Mouse (Mus musculus) heart, adult 2 months (tissue): ENCODE measurements around the gene Tmem199. TPM values are rescaled to one million over a fixed set of nuclear protein-coding genes. Genes with fewer than 3 reads are reported as not detected.

Source experiments
- DNase-seq, 2 experiments: peaks; one replicate each; pipeline ENCODE4 v3.0.0; 2021
- H3K27ac ChIP-seq: fragments of 200-600 bp; 2 replicates; pipeline ENCODE4 v1.8.1; 2022
- H3K27me3 ChIP-seq: fragments of 200-500 bp; 2 replicates; pipeline ENCODE4 v1.6.1; 2012; ENCODE audit warnings: mild to moderate bottlenecking, low read length, inconsistent platforms, mixed read lengths; ENCODE audit not compliant: control insufficient read depth, insufficient read depth
- H3K36me3 ChIP-seq: fragments of 200-500 bp; 2 replicates; pipeline ENCODE4 v1.6.1; 2012; ENCODE audit warnings: low read length, inconsistent platforms; ENCODE audit not compliant: control insufficient read depth, insufficient read depth
- H3K4me1 ChIP-seq: fragments of 200-500 bp; 2 replicates; pipeline ENCODE4 v1.6.1; 2011; ENCODE audit warnings: low read length; ENCODE audit not compliant: control insufficient read depth, insufficient read depth
- H3K4me3 ChIP-seq: fragments of 200-600 bp; 2 replicates; pipeline ENCODE4 v1.8.1; 2022
- H3K79me2 ChIP-seq: fragments of 200-500 bp; replicated peaks from 2 replicates; pipeline ENCODE4 v1.6.1; 2012; ENCODE audit warnings: mild to moderate bottlenecking, inconsistent platforms, low read length, moderate library complexity, mixed read lengths; ENCODE audit not compliant: control insufficient read depth, insufficient read depth
- H3K9ac ChIP-seq: fragments of 200-500 bp; 2 replicates; pipeline ENCODE4 v1.6.1; 2012; ENCODE audit warnings: low read depth, mild to moderate bottlenecking, control low read depth, inconsistent platforms, low read length, mixed read lengths
- CTCF ChIP-seq: fragments of 200-600 bp; IDR thresholded peaks from 2 replicates; pipeline ENCODE4 v1.8.1; 2022; ENCODE audit warnings: antibody characterized with exemption, mild to moderate bottlenecking, moderate library complexity
- EP300 ChIP-seq: fragments of 200-500 bp; IDR thresholded peaks from 2 replicates; pipeline ENCODE4 v1.6.1; 2011; ENCODE audit warnings: low read depth, low read length, control low read depth; ENCODE audit not compliant: insufficient read depth
- POLR2A ChIP-seq: fragments of 200-500 bp; IDR thresholded peaks from 2 replicates; pipeline ENCODE4 v1.6.1; 2011; ENCODE audit warnings: mild to moderate bottlenecking, low read depth, low read length, control low read depth; ENCODE audit not compliant: insufficient read depth
- WGBS: fragments of 180-500 bp; shearing (Covaris S2); methylation state at CpG from one replicate; pipeline ENCODE4 v1.1.7; 2018; 5-methylcytosine and 5-hydroxymethylcytosine counted together
- intact Hi-C: fragments of 180-260 bp; cut with DNase I; formaldehyde crosslinking; loops from one replicate; pipeline ENCODE4 v1.15.1; 2025
- polyA plus RNA-seq: library from polyadenylated mRNA; depleted of rRNA; stranded (reverse); fragments of >200 nt; gene quantifications from 2 replicates; pipeline ENCODE4 v1.2.3, GENCODE M21; 2012; rRNA removed
- total RNA-seq, 2 experiments: library from RNA; stranded (reverse); gene quantifications; 2 replicates each; pipeline ENCODE4 v1.2.3; 2021

The Tmem199 gene
- total and polyA plus RNA-seq, 3 experiments, result 7.9 to 11.5 (median 11.3) TPM

GRCm38 (mm10) chr11:78465568-78466180 lies 46.3 kb downstream of the Tmem199 start, which contains the start of gene Slc46a1:
Gene Slc46a1 (plus strand): TSS chr11:78465697.
- Histone ChIP-seq H3K27ac (peak within 1 kb of the TSS; percentile 65), H3K79me2 (no peaks in the 10 kb centered on the region), H3K4me1 (peaks cover 2% of the 10 kb centered on the region; the same call in 1 of the 2 replicates), H3K4me3 (peak within 1 kb of the TSS; percentile 82), H3K9ac (peak within 1 kb of the TSS; percentile 83), H3K27me3 (no peaks in the 10 kb centered on the region), H3K36me3 (no peaks in the 10 kb centered on the region)
- peak; percentile 86 to 87 for DNase-seq
- WGBS, result under 1% methylated on average over 41 of the region's 41 CpGs
- intact Hi-C loops, result no loop called here
- no peak for TF ChIP-seq CTCF
- no peak for TF ChIP-seq POLR2A
- no peak for TF ChIP-seq EP300

- DNase-seq, result no peak
Observed at GRCm38 (mm10) chr11:78465116-78465515, 46.9 kb downstream of the Tmem199 start.

DNA sequence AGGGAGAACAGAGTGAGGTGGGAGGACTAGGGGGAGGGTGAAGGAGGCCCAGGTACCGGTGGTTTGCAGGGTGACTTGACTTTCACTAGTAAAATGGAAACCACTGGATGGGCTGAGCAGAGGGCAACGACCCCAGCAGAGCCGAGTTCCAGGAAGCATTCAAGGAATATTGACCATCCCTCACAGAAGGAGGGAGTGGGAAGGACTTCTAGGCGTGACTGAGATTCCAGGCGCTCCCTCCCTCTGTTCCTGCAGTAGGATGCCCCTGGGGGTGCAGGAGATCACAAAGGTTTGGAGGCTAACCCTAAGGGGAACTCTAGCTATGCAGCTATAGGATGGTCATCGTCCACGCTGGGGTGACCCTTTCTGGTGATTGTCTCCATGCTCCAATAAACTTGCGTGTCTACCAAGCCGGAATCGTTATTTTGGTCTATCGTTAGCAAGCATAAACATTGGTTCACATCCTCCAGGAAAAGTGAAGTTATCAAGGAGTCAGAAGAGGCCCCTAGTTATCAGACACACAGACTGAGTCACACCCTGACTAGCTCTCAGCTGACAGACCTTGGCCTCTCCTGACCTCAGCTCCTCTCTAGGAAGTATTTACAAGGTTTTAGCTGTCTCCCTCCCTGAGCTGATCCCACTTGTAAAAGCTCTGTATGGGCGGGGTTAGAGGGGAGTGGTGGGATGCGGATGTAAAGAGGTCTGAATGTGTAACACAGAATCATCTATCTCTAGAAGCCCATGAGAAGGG lies 48.5 kb downstream of the Tmem199 start:
- H3K27ac ChIP-seq, result no peak overlapping the region
- H3K79me2 ChIP-seq, result no peaks in the 10 kb centered on the region
- H3K4me3 ChIP-seq, result no peak overlapping the region
- H3K4me1 ChIP-seq, result peaks cover 2% of the 10 kb centered on the region; the same call in 1 of the 2 replicates
- no peak for DNase-seq
- WGBS, result 36% methylated on average over 13 of the region's 13 CpGs
- no peak overlapping the region for H3K9ac ChIP-seq
- H3K27me3 ChIP-seq, result no peaks in the 10 kb centered on the region
- H3K36me3 ChIP-seq, result no peaks in the 10 kb centered on the region
- TF ChIP-seq CTCF, result no peak
- intact Hi-C loops, result no loop called here

More at GRCm38 (mm10) chr11:78465116-78465515, 46.9 kb downstream of the Tmem199 start:
- Histone ChIP-seq H3K4me1 (peaks cover 2% of the 10 kb centered on the region; the same call in 1 of the 2 replicates), H3K27me3 (no peaks in the 10 kb centered on the region), H3K27ac (no peak overlapping the region), H3K4me3 (peak overlapping the region; percentile 82), H3K79me2 (no peaks in the 10 kb centered on the region), H3K36me3 (no peaks in the 10 kb centered on the region), H3K9ac (no peak overlapping the region)
- intact Hi-C loops, result no loop called here
- 52% methylated on average over 9 of the region's 9 CpGs for WGBS
- TF ChIP-seq EP300, result no peak
- no peak for TF ChIP-seq POLR2A
- no peak for TF ChIP-seq CTCF

- intact Hi-C loops, result no loop called here
- H3K9ac ChIP-seq, result no peak overlapping the region
- no peak overlapping the region for H3K4me3 ChIP-seq
- no peaks in the 10 kb centered on the region for H3K79me2 ChIP-seq
- H3K36me3 ChIP-seq, result no peaks in the 10 kb centered on the region
- TF ChIP-seq CTCF (no peak), EP300 (no peak), POLR2A (no peak)
- H3K27ac ChIP-seq, result no peak overlapping the region
- no peak for DNase-seq
- H3K27me3 ChIP-seq, result no peaks in the 10 kb centered on the region
- peaks cover 2% of the 10 kb centered on the region; the same call in 1 of the 2 replicates for H3K4me1 ChIP-seq
- WGBS, result 92% methylated on average over 5 of the region's 5 CpGs
Observed at GRCm38 (mm10) chr11:78462669-78463068, 49.3 kb downstream of the Tmem199 start.

- Histone ChIP-seq H3K4me3 (no peak overlapping the region), H3K27ac (no peak overlapping the region), H3K79me2 (no peaks in the 10 kb centered on the region), H3K27me3 (no peaks in the 10 kb centered on the region), H3K36me3 (no peaks in the 10 kb centered on the region), H3K4me1 (peaks cover 2% of the 10 kb centered on the region; the same call in 1 of the 2 replicates), H3K9ac (no peak overlapping the region)
- WGBS, result 51% methylated on average over 1 of the region's 1 CpGs
- peak; percentile 41 for TF ChIP-seq CTCF
- TF ChIP-seq POLR2A, result no peak
- intact Hi-C loops, result no loop called here
- no peak for DNase-seq
Observed at GRCm38 (mm10) chr11:78461894-78462293, 50.1 kb downstream of the Tmem199 start.

DNA sequence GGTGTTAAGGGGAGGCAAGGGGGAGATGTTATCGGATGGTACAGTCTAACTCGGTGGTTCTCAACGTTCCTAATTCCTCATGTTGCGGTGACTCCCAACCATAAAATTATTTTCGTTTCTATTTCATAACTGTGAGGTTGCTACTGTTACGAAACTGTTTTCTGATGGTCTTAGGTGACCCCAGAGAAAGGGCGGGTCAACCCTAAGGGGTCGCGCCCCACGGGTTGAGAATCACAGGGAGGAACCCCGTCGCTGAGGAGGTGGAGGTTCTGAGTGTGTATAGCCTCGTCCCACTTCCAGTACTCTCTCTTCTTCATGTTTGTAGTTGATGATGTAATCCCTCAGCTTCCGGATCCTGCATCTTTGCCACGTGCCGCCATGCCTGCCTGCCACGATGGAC lies 53.2 kb downstream of the Tmem199 start:
- Histone ChIP-seq H3K27ac (no peak overlapping the region), H3K79me2 (no peaks in the 10 kb centered on the region), H3K9ac (no peak overlapping the region), H3K4me3 (no peak overlapping the region), H3K36me3 (no peaks in the 10 kb centered on the region), H3K27me3 (no peaks in the 10 kb centered on the region), H3K4me1 (no peaks in the 10 kb centered on the region)
- intact Hi-C loops, result no loop called here
- DNase-seq, result no peak
- TF ChIP-seq POLR2A (no peak), EP300 (no peak), CTCF (no peak)
- WGBS, result 73% methylated on average over 17 of the region's 17 CpGs

Other genes starting within 250 kb of the Tmem199 start
- gene BC030499, start 221.3 kb downstream of the Tmem199 start, total RNA-seq, result under 1 TPM; 0.65 to 0.75 TPM
- 0.37 and 0.88 TPM in 2 replicates for gene BC030499, start 221.3 kb downstream of the Tmem199 start, polyA plus RNA-seq
- under 1 TPM; 0.27 to 0.42 TPM for gene Spag5, start 210.6 kb downstream of the Tmem199 start, total RNA-seq
- 0.64 and 0.94 TPM in 2 replicates for gene Spag5, start 210.6 kb downstream of the Tmem199 start, polyA plus RNA-seq
- gene Aldoc, start 189.2 kb downstream of the Tmem199 start, total RNA-seq, result under 1 TPM; 0.73 to 0.80 TPM
- 0.45 and 0.56 TPM in 2 replicates for gene Aldoc, start 189.2 kb downstream of the Tmem199 start, polyA plus RNA-seq
- gene Pigs, start 183.8 kb downstream of the Tmem199 start, total RNA-seq, result 10 to 100 TPM; 20.7 to 25.4 TPM
- gene Pigs, start 183.8 kb downstream of the Tmem199 start, polyA plus RNA-seq, result 39.7 and 47.1 TPM in 2 replicates
- 1 to 10 TPM; 4.6 to 4.9 TPM for gene Unc119, start 168.7 kb downstream of the Tmem199 start, total RNA-seq
- gene Unc119, start 168.7 kb downstream of the Tmem199 start, polyA plus RNA-seq, result 16.8 and 17.8 TPM in 2 replicates
- gene Foxn1, start 125.6 kb downstream of the Tmem199 start, total RNA-seq, result not detected
- gene Foxn1, start 125.6 kb downstream of the Tmem199 start, polyA plus RNA-seq, result not detected in 2 replicates
- gene Slc13a2, start 90.0 kb downstream of the Tmem199 start, total RNA-seq, result not detected
- gene Slc13a2, start 90.0 kb downstream of the Tmem199 start, polyA plus RNA-seq, result 0.23 TPM in 1 of 2 replicates, not detected in the other
- 1 to 10 TPM; 1.7 to 3.0 TPM for gene Slc46a1, start 46.5 kb downstream of the Tmem199 start, total RNA-seq
- gene Slc46a1, start 46.5 kb downstream of the Tmem199 start, polyA plus RNA-seq, result 7.8 and 8.5 TPM in 2 replicates
- gene Sarm1, start 14.4 kb downstream of the Tmem199 start, total RNA-seq, result under 1 TPM; 0.45 to 0.52 TPM
- gene Sarm1, start 14.4 kb downstream of the Tmem199 start, polyA plus RNA-seq, result 0.23 and 0.32 TPM in 2 replicates
- 10 to 100 TPM; 21.6 to 24.6 TPM for gene Vtn, start 13.1 kb downstream of the Tmem199 start, total RNA-seq
- gene Vtn, start 13.1 kb downstream of the Tmem199 start, polyA plus RNA-seq, result 44.6 and 68.2 TPM in 2 replicates
- not detected for gene Sebox, start 8.7 kb downstream of the Tmem199 start, total RNA-seq
- gene Sebox, start 8.7 kb downstream of the Tmem199 start, polyA plus RNA-seq, result 0.20 TPM in 1 of 2 replicates, not detected in the other
- gene Poldip2, start within 50 bp of the Tmem199 start, total RNA-seq, result 100 to 1,000 TPM; 127 to 140 TPM
- gene Poldip2, start within 50 bp of the Tmem199 start, polyA plus RNA-seq, result 102 and 151 TPM in 2 replicates
- 10 to 100 TPM; 38.2 to 40.1 TPM for gene Tnfaip1, start 24.2 kb upstream of the Tmem199 start, total RNA-seq
- gene Tnfaip1, start 24.2 kb upstream of the Tmem199 start, polyA plus RNA-seq, result 36.0 and 51.1 TPM in 2 replicates
- gene Ift20, start 24.2 kb upstream of the Tmem199 start, total RNA-seq, result 10 to 100 TPM; 37.6 to 40.6 TPM
- gene Ift20, start 24.2 kb upstream of the Tmem199 start, polyA plus RNA-seq, result 34.6 and 39.4 TPM in 2 replicates
- gene Tmem97, start 38.6 kb upstream of the Tmem199 start, total RNA-seq, result 1 to 10 TPM; 5.2 to 6.1 TPM
- gene Tmem97, start 38.6 kb upstream of the Tmem199 start, polyA plus RNA-seq, result 6.4 and 6.8 TPM in 2 replicates
- 10 to 100 TPM; 13.0 to 14.9 TPM for gene Nlk, start 185.2 kb upstream of the Tmem199 start, total RNA-seq
- 10.7 and 15.1 TPM in 2 replicates for gene Nlk, start 185.2 kb upstream of the Tmem199 start, polyA plus RNA-seq
- gene Ccnq, start 239.6 kb upstream of the Tmem199 start, total RNA-seq, result 10 to 100 TPM; 18.4 to 19.0 TPM
- 42.4 and 59.7 TPM in 2 replicates for gene Ccnq, start 239.6 kb upstream of the Tmem199 start, polyA plus RNA-seq